Mouse (Mus musculus): ENCODE data around the gene Fryl. TPM values are rescaled to one million over a fixed set of nuclear protein-coding genes. Genes with fewer than 3 reads are reported as not detected.
A peak's percentile ranks its signal among the peaks of the same experiment; 100 is the strongest.

The Fryl gene
- polyA plus RNA-seq, 1 experiment from 2014 or later, result 33.4 TPM

GRCm38 (mm10) chr5:73233018-73233881, 23.2 kb downstream of the Fryl start:
- Histone ChIP-seq H3K4me3 (replicated peaks) (no peak overlapping the region), H3K27ac (no peak overlapping the region), H3K9me3 (no peaks in the 10 kb centered on the region), H3K4me1 (peaks cover 26% of the 10 kb centered on the region), H3K4me2 (no peak overlapping the region), H3K36me3 (no peaks in the 10 kb centered on the region), H3K27me3 (replicated peaks) (no peaks in the 10 kb centered on the region), H3K9ac (no peak overlapping the region)
- ATAC-seq (ENCODE audit: insufficient read depth, low FRiP score, low read depth), result no peak
- 62% methylated on average over 17 of the region's 17 CpGs for WGBS

GRCm38 (mm10) chr5:73232267-73232666, 24.2 kb downstream of the Fryl start:
- H3K27ac ChIP-seq, result no peak overlapping the region
- ATAC-seq (ENCODE audit: insufficient read depth, low FRiP score, low read depth), result no peak
- no peaks in the 10 kb centered on the region for H3K27me3 ChIP-seq (replicated peaks)
- no peak overlapping the region for H3K9ac ChIP-seq
- 28% methylated on average over 9 of the region's 9 CpGs for WGBS
- H3K4me3 ChIP-seq (replicated peaks), result no peak overlapping the region
- no peaks in the 10 kb centered on the region for H3K9me3 ChIP-seq
- H3K36me3 ChIP-seq, result no peaks in the 10 kb centered on the region
- H3K4me1 ChIP-seq, result peaks cover 27% of the 10 kb centered on the region
- no peak overlapping the region for H3K4me2 ChIP-seq

- ATAC-seq (ENCODE audit: insufficient read depth, low FRiP score, low read depth), result no peak
- H3K9me3 ChIP-seq, result no peaks in the 10 kb centered on the region
- H3K4me3 ChIP-seq (replicated peaks), result no peak overlapping the region
- 21% methylated on average over 6 of the region's 6 CpGs for WGBS
- H3K27ac ChIP-seq, result no peak overlapping the region
- no peaks in the 10 kb centered on the region for H3K27me3 ChIP-seq (replicated peaks)
- H3K4me1 ChIP-seq, result peaks cover 27% of the 10 kb centered on the region
- H3K4me2 ChIP-seq, result no peak overlapping the region
- H3K36me3 ChIP-seq, result no peaks in the 10 kb centered on the region
- no peak overlapping the region for H3K9ac ChIP-seq
These were observed 24.6 kb downstream of the Fryl start for GRCm38 (mm10) chr5:73231835-73232234.

DNA sequence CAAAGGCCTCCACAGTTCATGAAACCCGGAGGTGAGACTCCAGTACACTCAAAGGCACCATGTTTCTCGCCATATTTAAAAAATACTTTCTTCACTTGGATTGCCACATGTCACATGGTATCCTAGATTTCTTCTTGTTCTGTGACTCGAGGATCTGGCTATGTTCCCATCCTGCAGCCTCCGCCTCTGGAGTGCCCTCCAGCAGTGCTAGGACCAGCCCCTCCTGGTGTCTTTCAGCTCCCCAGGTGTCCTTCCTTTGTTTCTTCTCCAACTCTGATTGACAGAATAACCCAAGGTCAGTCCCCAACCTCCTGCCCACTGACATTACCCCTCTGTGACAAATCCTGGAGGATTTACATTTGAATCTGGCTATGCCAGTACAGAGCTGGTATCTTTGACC, 26.2 kb downstream of the Fryl start:
- H3K4me1 ChIP-seq, result peaks cover 27% of the 10 kb centered on the region
- H3K4me3 ChIP-seq (replicated peaks), result no peak overlapping the region
- WGBS, result 54% methylated on average over 4 of the region's 4 CpGs
- no peak for ATAC-seq (ENCODE audit: insufficient read depth, low FRiP score, low read depth)
- no peaks in the 10 kb centered on the region for H3K9me3 ChIP-seq
- no peaks in the 10 kb centered on the region for H3K27me3 ChIP-seq (replicated peaks)
- H3K4me2 ChIP-seq, result no peak overlapping the region
- H3K36me3 ChIP-seq, result no peaks in the 10 kb centered on the region
- no peak overlapping the region for H3K27ac ChIP-seq
- no peak overlapping the region for H3K9ac ChIP-seq

GRCm38 (mm10) chr5:73229467-73229866, 27.0 kb downstream of the Fryl start:
- peaks cover 27% of the 10 kb centered on the region for H3K4me1 ChIP-seq
- H3K27me3 ChIP-seq (replicated peaks), result no peaks in the 10 kb centered on the region
- no peak overlapping the region for H3K27ac ChIP-seq
- no peaks in the 10 kb centered on the region for H3K9me3 ChIP-seq
- WGBS, result 66% methylated on average over 6 of the region's 6 CpGs
- no peak overlapping the region for H3K4me2 ChIP-seq
- no peak for ATAC-seq (ENCODE audit: insufficient read depth, low FRiP score, low read depth)
- no peak overlapping the region for H3K4me3 ChIP-seq (replicated peaks)
- H3K9ac ChIP-seq, result no peak overlapping the region
- no peaks in the 10 kb centered on the region for H3K36me3 ChIP-seq

DNA sequence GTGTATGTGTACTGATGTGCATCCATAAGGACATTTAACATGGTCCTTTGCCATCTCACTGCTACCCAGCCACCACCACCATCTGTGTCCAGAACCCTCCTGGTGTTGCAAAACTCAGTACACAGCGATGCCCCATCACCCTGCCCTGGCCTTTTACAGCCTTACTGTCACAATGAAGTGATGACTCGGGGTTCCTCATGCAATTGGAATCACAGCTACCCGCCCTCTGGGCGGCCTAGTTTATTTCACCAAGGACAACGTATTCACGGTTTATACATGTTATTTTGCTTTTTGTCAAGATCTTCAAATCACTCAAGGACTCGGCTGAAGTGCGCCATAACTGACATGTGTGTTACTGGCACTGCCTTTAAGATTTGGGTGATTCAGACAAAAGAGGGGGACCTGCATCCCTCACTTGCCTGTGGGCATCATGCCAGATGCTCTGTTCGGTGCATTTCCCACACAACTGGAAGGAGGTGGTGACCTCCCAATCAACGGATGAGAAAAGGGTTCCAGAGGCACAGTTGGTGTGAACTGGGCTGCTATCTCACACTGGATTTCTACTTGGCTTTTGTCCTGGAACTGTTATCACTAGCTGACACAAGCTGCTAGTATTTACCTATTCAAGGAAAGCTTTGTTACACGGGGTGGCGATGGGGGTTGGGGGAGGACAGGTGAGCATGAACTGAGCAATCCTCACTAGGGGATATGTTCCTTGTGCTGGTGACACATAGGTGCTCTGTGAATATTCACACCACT, 27.9 kb downstream of the Fryl start:
- ATAC-seq (ENCODE audit: insufficient read depth, low FRiP score, low read depth), result no peak; the same call in 1 of the 2 replicates

DNA sequence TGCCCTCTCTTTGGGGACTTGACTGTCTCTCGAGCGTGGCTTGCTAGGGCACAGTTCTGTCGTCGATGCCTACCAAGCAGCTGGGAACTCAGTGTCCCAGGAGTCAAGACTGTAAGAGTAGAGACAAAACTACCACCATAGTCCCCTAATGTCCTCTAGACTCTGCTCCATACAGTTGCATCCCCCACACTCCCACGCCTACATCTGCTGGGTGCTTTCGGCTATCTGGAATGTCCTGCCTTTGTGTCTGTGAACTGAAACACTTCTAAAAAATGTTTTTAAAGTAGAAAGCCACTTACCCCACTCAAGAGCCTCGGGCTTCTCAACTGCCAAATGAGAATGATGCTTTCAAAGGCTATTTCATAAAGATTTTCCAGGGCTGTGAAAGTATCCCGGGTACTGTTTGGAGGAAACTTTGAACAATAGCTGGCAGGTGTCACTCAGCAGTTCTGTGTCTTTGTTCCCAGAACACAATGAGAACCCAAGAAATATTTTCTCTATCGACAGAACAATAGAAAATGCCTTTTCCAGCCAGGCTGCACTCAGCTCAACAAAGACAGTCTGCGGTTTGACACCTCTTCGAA, 28.8 kb downstream of the Fryl start:
- Histone ChIP-seq H3K27me3 (replicated peaks) (no peaks in the 10 kb centered on the region), H3K27ac (0 out of 2 replicates have a peak overlapping the region, but pooled peaks have one; percentile 31), H3K36me3 (no peaks in the 10 kb centered on the region), H3K4me3 (replicated peaks) (no peak overlapping the region), H3K4me2 (no peak overlapping the region), H3K4me1 (peaks cover 17% of the 10 kb centered on the region), H3K9ac (no peak overlapping the region), H3K9me3 (no peaks in the 10 kb centered on the region)
- WGBS, result 78% methylated on average over 11 of the region's 11 CpGs
- ATAC-seq (ENCODE audit: insufficient read depth, low FRiP score, low read depth), result no peak

More for the DNA sequence above, 27.9 kb downstream of the Fryl start:
- no peak overlapping the region for H3K9ac ChIP-seq
- peak overlapping the region; percentile 7; the same call in 1 of the 2 replicates for H3K27ac ChIP-seq
- no peaks in the 10 kb centered on the region for H3K36me3 ChIP-seq
- H3K4me2 ChIP-seq, result no peak overlapping the region
- peaks cover 26% of the 10 kb centered on the region for H3K4me1 ChIP-seq
- H3K9me3 ChIP-seq, result no peaks in the 10 kb centered on the region
- H3K27me3 ChIP-seq (replicated peaks), result no peaks in the 10 kb centered on the region
- no peak overlapping the region for H3K4me3 ChIP-seq (replicated peaks)
- WGBS, result 72% methylated on average over 12 of the region's 12 CpGs

- no peak for ATAC-seq (ENCODE audit: insufficient read depth, low FRiP score, low read depth)
- no peaks in the 10 kb centered on the region for H3K36me3 ChIP-seq
- no peaks in the 10 kb centered on the region for H3K4me1 ChIP-seq
- no peak overlapping the region for H3K4me3 ChIP-seq (replicated peaks)
- H3K9ac ChIP-seq, result no peak overlapping the region
- no peak overlapping the region for H3K27ac ChIP-seq
- H3K4me2 ChIP-seq, result no peak overlapping the region
- 66% methylated on average over 6 of the region's 6 CpGs for WGBS
- H3K27me3 ChIP-seq (replicated peaks), result no peaks in the 10 kb centered on the region
- H3K9me3 ChIP-seq, result no peaks in the 10 kb centered on the region
These were observed 33.4 kb downstream of the Fryl start for GRCm38 (mm10) chr5:73223065-73223464.

GRCm38 (mm10) chr5:73222397-73222796, 34.0 kb downstream of the Fryl start:
- H3K4me3 ChIP-seq (replicated peaks), result no peak overlapping the region
- no peak for ATAC-seq (ENCODE audit: insufficient read depth, low FRiP score, low read depth)
- no peaks in the 10 kb centered on the region for H3K36me3 ChIP-seq
- H3K4me2 ChIP-seq, result no peak overlapping the region
- no peaks in the 10 kb centered on the region for H3K9me3 ChIP-seq
- no peaks in the 10 kb centered on the region for H3K4me1 ChIP-seq
- no peak overlapping the region for H3K27ac ChIP-seq
- H3K9ac ChIP-seq, result no peak overlapping the region
- 42% methylated on average over 6 of the region's 6 CpGs for WGBS
- H3K27me3 ChIP-seq (replicated peaks), result no peaks in the 10 kb centered on the region

GRCm38 (mm10) chr5:73221826-73222225, 34.6 kb downstream of the Fryl start:
- no peak for ATAC-seq (ENCODE audit: insufficient read depth, low FRiP score, low read depth)
- H3K9ac ChIP-seq, result no peak overlapping the region
- H3K4me3 ChIP-seq (replicated peaks), result no peak overlapping the region
- no peaks in the 10 kb centered on the region for H3K9me3 ChIP-seq
- no peak overlapping the region for H3K4me2 ChIP-seq
- no peaks in the 10 kb centered on the region for H3K4me1 ChIP-seq
- H3K27ac ChIP-seq, result no peak overlapping the region
- H3K36me3 ChIP-seq, result no peaks in the 10 kb centered on the region
- H3K27me3 ChIP-seq (replicated peaks), result no peaks in the 10 kb centered on the region
- WGBS, result 78% methylated on average over 7 of the region's 7 CpGs

DNA sequence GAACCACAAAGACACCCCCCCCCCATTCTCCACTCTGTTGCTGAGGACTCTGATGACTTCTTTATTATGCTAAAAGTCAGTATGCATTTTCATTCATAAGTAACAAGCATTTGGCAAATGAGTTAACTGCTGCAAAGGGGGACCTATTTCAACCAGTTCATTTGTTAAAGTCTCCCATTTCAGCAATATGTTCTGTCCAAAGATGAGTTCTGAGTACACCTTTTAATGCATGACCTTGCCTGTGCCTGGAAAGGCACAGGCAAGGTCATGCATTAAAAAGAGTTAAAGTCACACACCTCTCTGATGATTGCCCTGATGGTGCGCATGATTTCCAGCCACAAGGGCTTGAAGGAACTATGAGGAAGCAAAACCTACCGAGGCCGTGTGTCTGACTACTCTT, 36.7 kb downstream of the Fryl start:
- Histone ChIP-seq H3K9ac (no peak overlapping the region), H3K9me3 (no peaks in the 10 kb centered on the region), H3K4me1 (no peaks in the 10 kb centered on the region), H3K27me3 (replicated peaks) (no peaks in the 10 kb centered on the region), H3K4me3 (replicated peaks) (no peak overlapping the region), H3K36me3 (no peaks in the 10 kb centered on the region), H3K4me2 (no peak overlapping the region), H3K27ac (no peak overlapping the region)
- WGBS, result 82% methylated on average over 3 of the region's 3 CpGs
- no peak for ATAC-seq (ENCODE audit: insufficient read depth, low FRiP score, low read depth)

DNA sequence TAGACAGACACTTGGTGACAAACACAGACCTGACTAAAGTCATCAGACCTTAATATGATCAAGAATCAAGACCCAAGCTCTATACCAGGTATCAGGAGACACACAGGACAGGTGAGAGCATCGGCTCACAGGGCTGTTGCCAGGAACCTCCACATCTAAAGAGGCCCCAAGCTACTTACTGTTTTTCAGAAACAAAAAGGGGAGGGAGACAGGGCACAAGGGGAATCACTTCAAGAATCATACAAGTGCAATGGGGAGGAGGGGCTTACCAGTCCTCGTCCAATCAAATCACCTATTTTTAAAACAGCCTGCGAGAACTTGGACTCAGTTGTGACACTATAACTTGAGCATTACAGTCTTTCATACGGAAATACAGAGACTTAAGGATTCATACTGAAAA, 38.4 kb downstream of the Fryl start:
- Histone ChIP-seq H3K27me3 (replicated peaks) (no peaks in the 10 kb centered on the region), H3K9ac (no peak overlapping the region), H3K4me3 (replicated peaks) (no peak overlapping the region), H3K27ac (no peak overlapping the region), H3K4me2 (no peak overlapping the region), H3K4me1 (no peaks in the 10 kb centered on the region), H3K36me3 (no peaks in the 10 kb centered on the region), H3K9me3 (no peaks in the 10 kb centered on the region)
- no peak for ATAC-seq (ENCODE audit: insufficient read depth, low FRiP score, low read depth)
- WGBS, result 85% methylated on average over 4 of the region's 4 CpGs

Measured in stomach, embryonic 15.5 days (tissue).